Mouse (Mus musculus) olfactory bulb, adult 2 months (tissue): Measurements from ENCODE around the gene Ugt1a1.

ENCODE experiments used
- CTCF ChIP-seq: fragments of 200-500 bp; IDR thresholded peaks from 2 replicates; pipeline ENCODE4 v1.5.1; 2012; ENCODE audit warnings: low read depth, mild to moderate bottlenecking, low read length, moderate library complexity; ENCODE audit not compliant: insufficient read depth
- POLR2A ChIP-seq: fragments of 200-500 bp; IDR thresholded peaks from 2 replicates; pipeline ENCODE4 v1.6.1; 2012; ENCODE audit warnings: mild to moderate bottlenecking, low read depth, low read length, moderate library complexity; ENCODE audit not compliant: insufficient read depth

DNA sequence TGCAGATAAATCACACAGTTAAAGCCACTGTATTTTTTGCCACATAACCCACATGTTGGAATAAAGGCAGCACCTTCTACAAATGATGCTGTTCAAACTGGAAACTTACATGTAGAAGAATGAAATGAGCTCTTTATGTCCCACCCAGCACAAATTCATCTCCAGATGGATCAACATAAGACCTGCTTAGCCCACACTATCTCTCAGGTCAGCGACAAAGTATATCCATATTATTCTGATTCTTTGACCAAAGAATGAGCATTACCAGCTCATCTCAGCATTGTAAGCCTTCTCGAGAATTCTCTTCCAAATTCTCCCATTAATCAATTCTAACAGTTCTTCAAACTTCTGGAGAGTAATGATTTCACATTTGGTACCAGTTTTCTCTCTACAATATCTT is 10.5 kb downstream of the Ugt1a1 start:
- TF ChIP-seq CTCF (no peak), POLR2A (no peak)
